Mouse (Mus musculus) spleen, postnatal 4 days (tissue): Measurements from ENCODE around the gene Tspan5.

Experiments
- DNase-seq, 2 experiments: peaks; one replicate each; pipeline ENCODE4 v3.0.0; 2022; ENCODE audit warnings: low spot score in 2 of 2

Gene Tspan5

DNA sequence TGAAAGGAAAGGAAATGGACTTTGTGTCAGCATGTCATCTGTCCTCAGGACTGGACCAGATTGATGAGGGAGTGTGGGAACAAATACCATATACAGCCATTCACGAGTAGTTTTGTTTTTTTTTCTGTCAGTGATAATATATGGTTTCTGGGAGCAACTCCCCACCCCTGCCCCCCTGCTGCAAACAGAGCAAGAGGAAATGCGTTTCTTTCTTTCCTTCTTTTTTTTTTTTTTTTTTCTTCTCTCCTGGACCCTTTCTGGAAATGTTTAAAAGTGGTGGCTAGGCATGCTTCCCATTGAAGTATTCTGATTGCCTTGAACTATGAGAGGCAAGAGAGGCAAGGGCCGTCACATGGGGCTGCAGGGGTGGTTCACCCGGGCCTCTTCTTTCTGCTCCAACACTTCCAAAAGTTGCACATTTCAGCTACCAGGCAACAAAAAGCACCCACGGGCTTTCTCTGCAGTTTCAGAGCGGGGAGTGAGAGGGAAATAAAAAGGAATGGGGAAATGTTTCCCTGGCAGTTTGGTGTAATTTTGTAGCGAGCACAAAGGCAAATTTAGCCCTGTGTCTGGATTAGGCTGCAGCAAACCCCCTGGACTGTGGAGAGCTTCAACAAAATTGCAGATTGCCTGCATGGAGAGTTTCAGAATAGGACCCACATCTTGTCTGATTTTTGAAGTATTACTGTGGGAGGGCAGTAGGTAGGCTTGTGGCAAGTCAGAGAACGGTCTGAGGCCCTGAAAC lies 2.2 kb downstream of the Tspan5 start:
- no peak for DNase-seq

DNA sequence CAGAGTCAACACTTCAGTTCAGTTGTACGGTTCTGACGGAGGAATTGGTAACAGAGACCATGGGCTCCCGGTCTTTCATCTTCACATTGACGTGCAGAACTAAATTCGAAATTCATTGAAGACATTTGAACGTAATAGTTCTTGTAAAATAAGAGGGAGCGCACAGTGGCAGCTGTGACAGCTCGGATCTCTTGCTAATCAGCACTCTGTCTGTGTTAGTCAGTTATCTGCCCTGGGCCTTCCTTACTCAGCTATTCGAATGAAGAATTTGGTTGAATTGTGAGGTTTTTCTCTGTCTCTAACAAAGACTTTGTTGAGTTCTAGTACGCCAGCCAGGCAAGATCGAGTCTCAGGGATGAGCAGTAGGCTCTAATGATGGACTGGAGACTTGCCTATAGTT lies 3.1 kb downstream of the Tspan5 start:
- no peak for DNase-seq

DNA sequence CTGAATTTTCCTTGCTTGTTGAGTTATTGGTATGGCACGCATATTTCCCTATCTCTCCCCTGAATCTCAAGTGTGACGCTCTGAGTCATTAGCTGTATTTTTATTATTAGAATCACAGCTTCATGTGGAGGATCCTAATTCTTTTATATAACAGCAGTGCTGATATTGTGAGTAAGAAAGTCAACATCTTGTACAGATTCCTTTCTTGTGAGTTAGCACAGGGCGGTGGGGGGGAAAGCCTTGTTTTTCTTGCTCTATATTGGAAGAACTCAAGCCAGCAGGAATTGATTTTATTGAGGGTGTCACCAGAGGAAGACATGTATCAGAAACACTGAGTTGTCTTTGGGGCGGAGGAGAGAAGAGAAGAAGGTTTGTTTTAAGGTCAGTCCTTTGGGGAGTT lies 3.6 kb downstream of the Tspan5 start:
- DNase-seq = no peak

DNA sequence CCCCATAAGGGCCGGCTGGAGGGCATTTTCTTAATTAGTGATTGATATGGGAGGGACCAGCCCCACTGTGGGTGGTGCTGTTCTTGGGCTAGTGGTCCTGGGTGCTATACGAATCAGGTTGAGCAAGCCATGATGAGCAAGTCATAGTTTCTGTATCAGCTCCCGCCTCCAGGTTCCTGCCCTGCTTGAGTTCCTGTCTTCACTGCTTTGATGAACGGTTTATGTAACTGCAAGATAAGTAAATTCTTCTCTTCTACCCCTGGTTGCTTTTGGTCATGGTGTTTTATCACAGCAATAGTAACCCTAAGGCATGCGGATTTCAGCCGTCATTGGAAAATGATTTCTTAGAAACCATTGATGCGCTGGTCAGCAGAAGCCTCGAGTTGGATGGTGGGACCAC lies 4.6 kb downstream of the Tspan5 start:
- no peak for DNase-seq

DNA sequence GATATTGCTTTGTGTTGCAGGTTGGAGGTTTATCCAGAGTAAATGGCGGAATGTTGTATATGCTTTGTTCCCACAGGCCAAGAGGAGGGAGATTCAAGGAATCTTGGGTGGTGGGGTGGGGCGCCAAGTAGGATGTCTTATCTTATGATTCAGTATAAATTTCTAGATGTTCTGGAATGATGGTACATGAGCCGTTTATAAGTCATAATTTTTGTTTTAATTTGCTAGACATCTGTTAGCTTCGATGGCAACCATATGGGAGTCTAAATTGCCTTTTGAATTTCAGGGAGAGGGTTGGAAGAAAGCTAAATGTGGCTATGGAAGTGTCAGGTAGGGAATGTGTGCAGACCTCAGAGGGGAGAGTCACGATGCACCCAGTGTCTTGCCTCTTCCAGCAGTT lies 5.0 kb downstream of the Tspan5 start:
- no peak for DNase-seq

DNA sequence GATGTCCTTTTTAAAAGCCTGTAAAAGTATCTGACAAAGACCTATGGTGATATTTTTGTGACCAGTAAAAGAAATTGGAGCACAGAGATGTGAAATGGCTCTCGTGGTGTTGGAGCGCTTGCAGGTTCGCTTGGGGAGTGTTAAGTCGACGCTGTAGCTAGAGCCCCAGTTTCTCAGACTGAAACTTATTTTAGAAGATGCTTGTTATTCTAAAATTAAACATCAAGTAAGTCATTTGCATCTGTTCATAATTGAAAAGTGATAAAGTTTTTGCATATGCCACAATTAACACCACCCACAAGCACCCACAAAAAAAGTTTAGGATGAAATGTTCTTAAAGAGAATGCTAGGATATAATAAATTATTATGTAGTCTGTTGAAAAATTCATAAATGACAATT lies 6.0 kb downstream of the Tspan5 start:
- no peak for DNase-seq

- DNase-seq = no peak
Observed at GRCm38 (mm10) chr3:138749645-138750044, 7.7 kb downstream of the Tspan5 start.

DNA sequence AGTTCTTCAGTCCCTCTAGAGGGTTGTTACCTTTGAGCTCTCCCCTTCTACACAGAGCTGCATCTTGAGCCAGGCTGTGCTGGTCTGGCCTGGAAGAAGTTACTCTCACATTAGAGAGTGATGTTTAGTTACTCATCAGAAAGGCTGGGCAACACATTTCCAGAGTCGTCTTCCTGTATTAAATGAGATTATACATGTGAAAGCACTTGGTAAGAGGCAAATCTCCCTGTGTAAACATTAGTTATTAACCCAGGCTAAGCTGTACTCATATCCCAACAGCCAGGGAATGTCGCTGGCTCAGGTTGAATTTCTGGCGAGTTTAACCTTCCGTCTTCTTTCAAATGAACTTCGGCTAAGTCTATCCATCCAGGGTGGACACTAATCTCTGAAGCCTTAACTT lies 9.3 kb downstream of the Tspan5 start:
- DNase-seq = no peak

GRCm38 (mm10) chr3:138752056-138752455 lies 10.1 kb downstream of the Tspan5 start:
- DNase-seq = no peak

- DNase-seq = no peak
Observed at GRCm38 (mm10) chr3:138752769-138753168, 10.8 kb downstream of the Tspan5 start.

- DNase-seq = no peak
Observed at GRCm38 (mm10) chr3:138753182-138753885, 11.3 kb downstream of the Tspan5 start.

GRCm38 (mm10) chr3:138754328-138754727 lies 12.3 kb downstream of the Tspan5 start:
- no peak for DNase-seq

- DNase-seq = no peak
Observed at GRCm38 (mm10) chr3:138757283-138757682, 15.3 kb downstream of the Tspan5 start.

- DNase-seq = no peak
Observed at GRCm38 (mm10) chr3:138759968-138760684, 18.1 kb downstream of the Tspan5 start.

- DNase-seq = no peak
Observed at GRCm38 (mm10) chr3:138760685-138761119, 18.7 kb downstream of the Tspan5 start.

DNA sequence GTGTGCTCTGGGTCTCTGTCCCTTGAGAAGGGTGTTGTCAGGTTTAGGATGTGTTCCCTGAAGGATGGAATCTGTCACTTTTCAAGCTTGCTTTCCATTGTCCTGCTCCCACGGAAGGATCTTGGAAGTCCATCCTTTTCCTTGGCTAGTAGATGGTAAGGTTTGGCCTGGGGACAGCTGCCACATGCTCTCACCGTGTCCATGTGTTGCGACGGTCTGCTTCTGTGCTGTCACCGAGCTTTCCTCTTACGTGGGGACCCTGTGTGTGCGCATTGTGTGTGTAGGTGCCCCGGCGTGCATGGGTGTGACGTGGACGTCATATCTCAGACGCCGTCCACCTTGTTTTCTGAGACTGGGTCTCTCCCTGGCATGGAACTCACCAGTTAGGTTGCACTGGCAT lies 19.5 kb downstream of the Tspan5 start:
- no peak for DNase-seq

DNA sequence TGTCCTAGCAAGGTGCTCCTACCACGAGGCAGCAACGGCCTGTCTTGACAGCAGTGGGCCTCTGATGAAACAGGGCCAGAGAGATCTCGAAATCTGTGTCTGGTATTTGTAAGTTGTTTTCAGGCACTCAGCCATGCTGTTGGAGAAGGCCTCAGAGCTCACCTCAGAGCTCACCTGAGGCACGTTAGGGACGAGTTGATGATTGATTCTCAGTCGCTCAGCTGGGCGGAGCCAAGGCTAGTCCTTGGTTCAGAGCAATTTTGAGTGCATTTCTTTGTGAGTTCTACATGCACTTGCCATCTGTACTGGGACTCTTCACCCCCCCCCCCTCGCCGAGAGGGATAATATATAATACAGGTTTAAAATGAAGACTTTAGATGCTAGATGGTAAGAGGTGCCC lies 21.9 kb downstream of the Tspan5 start:
- DNase-seq = no peak

- no peak for DNase-seq
Observed at GRCm38 (mm10) chr3:138764782-138765181, 22.8 kb downstream of the Tspan5 start.

DNA sequence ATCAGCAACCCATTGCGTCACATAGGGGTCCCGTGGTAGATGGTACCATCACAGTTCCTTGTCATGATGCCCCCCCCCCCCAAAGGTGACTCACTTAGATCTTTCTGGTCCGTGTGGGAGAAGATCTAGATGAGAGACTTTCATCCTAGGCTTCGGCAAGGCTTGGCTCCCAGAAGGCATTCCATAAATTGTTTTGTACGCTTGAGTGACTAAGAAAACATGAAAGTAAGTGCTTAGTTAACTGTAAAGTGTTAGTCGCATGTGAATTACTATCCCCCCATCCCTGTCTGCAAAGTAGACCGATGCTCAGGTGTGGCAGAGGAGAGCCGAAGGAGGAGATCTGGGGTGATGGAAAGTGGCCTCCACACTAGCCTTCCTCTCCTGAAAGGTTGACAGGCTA lies 25.0 kb downstream of the Tspan5 start:
- DNase-seq = no peak

DNA sequence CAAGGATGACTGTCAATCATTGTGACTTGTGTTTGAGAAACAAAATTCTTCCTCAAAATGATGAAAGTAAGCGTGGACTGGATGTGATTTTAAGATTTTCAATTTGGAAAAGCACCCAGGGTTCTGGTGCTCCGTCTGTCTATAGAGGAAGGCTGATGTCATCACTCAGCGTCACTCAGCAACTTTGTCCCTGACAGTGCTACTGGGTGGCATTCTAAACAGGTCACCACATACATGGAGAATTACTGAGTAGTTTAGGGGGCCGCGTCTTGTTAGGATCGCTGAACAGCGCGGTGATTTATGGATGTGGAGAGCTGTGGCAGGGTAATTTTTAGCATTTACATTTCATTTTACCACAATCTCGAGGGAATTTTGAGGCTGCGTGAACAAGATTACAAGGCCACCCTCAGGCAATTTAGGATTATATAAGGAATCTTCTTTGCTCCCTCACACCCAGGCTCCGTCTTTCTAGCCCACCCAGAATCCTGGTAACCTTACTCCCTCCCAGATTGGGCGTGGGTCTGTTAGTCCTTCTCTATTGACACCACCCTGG lies 26.6 kb downstream of the Tspan5 start:
- DNase-seq = no peak

DNA sequence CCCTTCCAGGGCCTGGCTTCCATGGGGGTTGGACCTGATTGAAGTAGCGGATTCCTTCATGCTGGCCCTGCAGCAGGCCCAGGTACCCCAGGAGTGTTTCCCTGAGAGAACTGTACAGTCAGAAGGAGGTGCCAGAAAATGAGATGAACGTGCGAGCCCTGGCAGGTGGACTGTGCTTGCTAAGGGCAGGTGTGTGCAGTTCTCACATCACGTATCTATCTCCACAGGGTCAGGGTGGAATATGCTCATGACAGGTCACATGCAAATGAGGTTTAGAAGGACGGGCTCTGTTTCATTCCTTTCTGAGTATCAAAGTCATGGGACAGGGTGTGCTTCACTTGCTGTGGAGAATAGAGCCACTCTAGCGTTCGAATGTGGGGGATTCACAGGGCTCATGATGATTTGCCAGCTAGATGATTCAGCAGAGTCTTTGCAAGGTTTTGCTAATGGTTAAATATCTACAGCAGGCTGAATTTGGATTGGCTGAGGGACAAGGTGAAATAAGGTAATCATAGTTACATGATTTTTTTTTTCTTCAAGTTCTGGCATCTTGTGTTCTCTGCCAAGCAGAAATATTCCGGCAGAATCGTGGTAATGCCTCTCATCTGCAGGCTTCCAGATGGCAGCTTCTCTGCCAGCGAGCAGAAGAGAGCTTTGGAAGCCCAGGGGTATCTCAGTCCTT lies 28.8 kb downstream of the Tspan5 start:
- no peak for DNase-seq
